8 mouse cellular contexts compared by ENCODE assay signal in the genomic region with DNA sequence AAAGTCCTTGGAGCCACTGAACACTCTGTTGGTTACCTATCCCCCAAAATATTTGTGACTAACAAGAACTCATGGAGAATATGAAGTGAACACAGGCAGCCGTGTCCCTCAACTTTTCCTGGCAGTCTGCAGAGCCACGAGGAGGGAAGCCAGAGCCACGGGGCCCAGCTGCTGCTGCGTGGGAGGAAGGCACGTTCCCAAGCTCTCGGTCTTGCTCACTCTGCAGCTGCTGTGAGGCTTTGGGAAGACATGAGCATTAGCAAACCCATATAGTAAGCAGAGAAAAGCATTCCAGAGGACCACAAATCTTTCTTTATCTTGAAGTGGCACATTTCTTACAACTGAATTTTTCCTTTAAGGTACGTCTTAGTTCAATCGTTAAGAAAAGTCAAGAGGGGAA.
DNase-seq lines count a peak whose midpoint lies in the region; ATAC-seq and TF ChIP-seq lines count a peak whose summit lies in the region.

No protein-coding gene starts in this region.

- no peak overlapping the region for H3K4me3 ChIP-seq in heart, embryonic 16.5 days (ENCODE audit: low read length)
- no peak overlapping the region for H3K4me3 ChIP-seq in forebrain, embryonic 11.5 days (ENCODE audit: low read depth, low read length)
- H3K4me3 ChIP-seq in thymus, adult 2 months (ENCODE audit: control insufficient read depth, insufficient read depth, low read length), result no peak overlapping the region

- H3K4me1 ChIP-seq in heart, embryonic 16.5 days (ENCODE audit: control insufficient read depth, insufficient read depth, low read length), result peaks cover 3% of the 10 kb centered on the region
- no peaks in the 10 kb centered on the region for H3K4me1 ChIP-seq in forebrain, embryonic 11.5 days (replicated peaks; ENCODE audit: control insufficient read depth, insufficient read depth, low read length)
- no peaks in the 10 kb centered on the region for H3K4me1 ChIP-seq in thymus, adult 2 months (replicated peaks; ENCODE audit: control insufficient read depth, insufficient read depth, low read length)

- TF ChIP-seq POLR2A in thymus, adult 2 months (IDR thresholded peaks at IDR 0.05; ENCODE audit: control insufficient read depth, extremely low read depth, insufficient read depth, low read length, poor library complexity), result no peak

- peak overlapping the region; percentile 19; the same call in 1 of the 2 replicates for H3K4me2 ChIP-seq in heart, embryonic 16.5 days (ENCODE audit: low read depth, low read length)
- no peak overlapping the region for H3K4me2 ChIP-seq in forebrain, embryonic 11.5 days (ENCODE audit: low read depth, low read length, severe bottlenecking)

- ATAC-seq in frontal cortex, adult (ENCODE audit: low TSS enrichment), result peak; percentile 100
- peak; percentile 37; the same call in 1 of the 2 replicates for ATAC-seq in heart, embryonic 16.5 days (replicated peaks; ENCODE audit: extremely low read depth, insufficient read depth, low FRiP score)
- ATAC-seq in forebrain, embryonic 11.5 days (replicated peaks; ENCODE audit: low FRiP score), result no peak

- no peak for TF ChIP-seq CTCF in thymus, adult 2 months (IDR thresholded peaks at IDR 0.05; ENCODE audit: borderline replicate concordance, control insufficient read depth, extremely low read depth, insufficient read depth, low read length, poor library complexity)

- WGBS in heart, embryonic 16.5 days, result 13% methylated on average over 8 of the region's 8 CpGs
- WGBS in forebrain, embryonic 11.5 days, result 65% methylated on average over 8 of the region's 8 CpGs
- WGBS in thymus, adult 2 months, result 31% methylated on average over 8 of the region's 8 CpGs

- no peak overlapping the region for H3K9ac ChIP-seq in heart, embryonic 16.5 days (ENCODE audit: low read length)
- no peak overlapping the region for H3K9ac ChIP-seq in forebrain, embryonic 11.5 days (ENCODE audit: low read length)

- H3K27ac ChIP-seq in heart, embryonic 16.5 days (ENCODE audit: low read length), result no peak overlapping the region
- H3K27ac ChIP-seq in forebrain, embryonic 11.5 days (ENCODE audit: low read depth, low read length), result no peak overlapping the region
- no peak overlapping the region for H3K27ac ChIP-seq in thymus, adult 2 months (ENCODE audit: control insufficient read depth, insufficient read depth, low read length)

- H3K27me3 ChIP-seq in heart, embryonic 16.5 days (ENCODE audit: control insufficient read depth, insufficient read depth, low read length), result no peaks in the 10 kb centered on the region
- H3K27me3 ChIP-seq in forebrain, embryonic 11.5 days (ENCODE audit: control insufficient read depth, insufficient read depth, low read length), result no peaks in the 10 kb centered on the region
- no peaks in the 10 kb centered on the region for H3K27me3 ChIP-seq in thymus, adult 2 months (ENCODE audit: control insufficient read depth, insufficient read depth, low read length)

- no peaks in the 10 kb centered on the region for H3K36me3 ChIP-seq in heart, embryonic 16.5 days (ENCODE audit: control insufficient read depth, insufficient read depth)
- H3K36me3 ChIP-seq in forebrain, embryonic 11.5 days (ENCODE audit: control insufficient read depth, insufficient read depth, low read length), result no peaks in the 10 kb centered on the region
- H3K36me3 ChIP-seq in thymus, adult 2 months (ENCODE audit: control insufficient read depth, insufficient read depth, low read length), result no peaks in the 10 kb centered on the region

- H3K9me3 ChIP-seq in heart, embryonic 16.5 days (replicated peaks; ENCODE audit: control insufficient read depth, low read length), result no peaks in the 10 kb centered on the region
- H3K9me3 ChIP-seq in forebrain, embryonic 11.5 days (ENCODE audit: control insufficient read depth, low read length), result no peaks in the 10 kb centered on the region

- peak; percentile 27 to 60 for DNase-seq in adrenal gland, adult (ENCODE audit: inconsistent age in 2 of 2, low spot score in 1 of 2)
- DNase-seq in adrenal gland, postnatal 4 days (ENCODE audit: low spot score in 2 of 2), result no peak
- DNase-seq in layer of hippocampus, postnatal 14 days (ENCODE audit: low spot score in 2 of 2), result peak; percentile 55 to 64
- peak; percentile 56 to 67 for DNase-seq in lung, postnatal 4 days
- DNase-seq in forebrain, embryonic 11.5 days (ENCODE audit: low spot score), result no peak
- no peak for DNase-seq in thymus, adult 2 months

Comparison
In these comparisons a context has a peak if more than half of its experiments do, and no peak if none do; other contexts are left out.
1. DNase-seq: peak in adrenal gland, adult (2 of 2), layer of hippocampus, postnatal 14 days (2 of 2) and lung, postnatal 4 days (2 of 2); none in adrenal gland, postnatal 4 days (0 of 2), forebrain, embryonic 11.5 days (single experiment) and thymus, adult 2 months (single experiment).